Mouse (Mus musculus): ENCODE data around the gene Fxyd3.

- TF ChIP-seq POLR2A (IDR thresholded peaks at IDR 0.05; ENCODE audit: extremely low read depth, insufficient read depth, low read length), result no peak
- no peak for TF ChIP-seq CTCF (IDR thresholded peaks at IDR 0.05; ENCODE audit: low read depth, low read length)
Measured at GRCm38 (mm10) chr7:31123697-31124096, 47.2 kb upstream of the Fxyd3 start.

All from liver, adult 2 months (tissue).